Mouse (Mus musculus) midbrain, embryonic 16.5 days (tissue): ENCODE measurements at regions not wholly inside any gene's neighbourhood (a gene's known extent, or its start where the extent isn't known, plus 50 kb on each side); places are given as distances from the start of the nearest gene placed in this dataset.
A peak's percentile ranks its signal among the peaks of the same experiment; 100 is the strongest.

Source experiments
- ATAC-seq: fragments of 200-750 bp; cut with Nextera tagmentation; 2 replicates; pipeline ENCODE4 v1.8.0; 2017; ENCODE audit warnings: moderate TSS enrichment
- H3K27ac ChIP-seq: fragments of 300-500 bp; sonication (generic); 2 replicates; pipeline ENCODE4 v1.5.1; 2014; ENCODE audit warnings: mild to moderate bottlenecking, low read length, mixed read lengths
- H3K27me3 ChIP-seq: fragments of 300-500 bp; sonication (generic); 2 replicates; pipeline ENCODE4 v1.6.1; 2014; ENCODE audit warnings: low read depth, low read length, mixed read lengths; ENCODE audit not compliant: control insufficient read depth, insufficient read depth
- H3K36me3 ChIP-seq: fragments of 300-500 bp; sonication (generic); 2 replicates; pipeline ENCODE4 v1.6.1; 2014; ENCODE audit warnings: mild to moderate bottlenecking, low read length, moderate library complexity, mixed read lengths; ENCODE audit not compliant: control insufficient read depth, insufficient read depth
- H3K4me1 ChIP-seq: fragments of 300-500 bp; sonication (generic); 2 replicates; pipeline ENCODE4 v1.6.1; 2014; ENCODE audit warnings: mild to moderate bottlenecking, low read length, mixed read lengths; ENCODE audit not compliant: control insufficient read depth, insufficient read depth
- H3K4me2 ChIP-seq: fragments of 300-500 bp; sonication (generic); 2 replicates; pipeline ENCODE4 v1.6.1; 2014; ENCODE audit warnings: mild to moderate bottlenecking, low read length, mixed read lengths
- H3K4me3 ChIP-seq: fragments of 300-500 bp; sonication (generic); 2 replicates; pipeline ENCODE4 v1.5.1; 2014; ENCODE audit warnings: low read depth, mild to moderate bottlenecking, low read length, moderate library complexity, mixed read lengths
- H3K9ac ChIP-seq: fragments of 300-500 bp; sonication (generic); 2 replicates; pipeline ENCODE4 v1.6.1; 2014; ENCODE audit warnings: low read depth, low read length, mixed read lengths
- H3K9me3 ChIP-seq: fragments of 300-500 bp; sonication (generic); replicated peaks from 2 replicates; pipeline ENCODE4 v1.6.1; 2014; ENCODE audit warnings: mild to moderate bottlenecking, low read length, mixed read lengths; ENCODE audit not compliant: control insufficient read depth, poor library complexity, severe bottlenecking
- WGBS: fragments of 180-500 bp; shearing (Covaris S2); extraction: QIAGEN DNeasy Blood & Tissue Kit; methylation state at CpG from one replicate; pipeline ENCODE4 v1.1.7; 2014; 5-methylcytosine and 5-hydroxymethylcytosine counted together

- Histone ChIP-seq H3K27ac (no peak overlapping the region), H3K4me3 (no peak overlapping the region), H3K4me2 (no peak overlapping the region), H3K27me3 (no peaks in the 10 kb centered on the region), H3K9ac (no peak overlapping the region), H3K9me3 (no peaks in the 10 kb centered on the region), H3K36me3 (no peaks in the 10 kb centered on the region), H3K4me1 (0 out of 2 replicates have a peak, but pooled peaks cover 2% of the 10 kb centered on the region)
- WGBS: 88% methylated on average over 19 of the region's 19 CpGs
- no peak for ATAC-seq
Observed at GRCm38 (mm10) chr13:52273502-52274246, 257.4 kb downstream of the Diras2 start.

- H3K9ac ChIP-seq: no peak overlapping the region
- H3K4me1 ChIP-seq: 0 out of 2 replicates have a peak, but pooled peaks cover 2% of the 10 kb centered on the region
- H3K4me2 ChIP-seq: no peak overlapping the region
- H3K27me3 ChIP-seq: no peaks in the 10 kb centered on the region
- H3K9me3 ChIP-seq: no peaks in the 10 kb centered on the region
- H3K4me3 ChIP-seq: no peak overlapping the region
- H3K27ac ChIP-seq: no peak overlapping the region
- WGBS: 71% methylated on average over 5 of the region's 5 CpGs
- H3K36me3 ChIP-seq: no peaks in the 10 kb centered on the region
- ATAC-seq: no peak
Observed at GRCm38 (mm10) chr13:52275196-52275595, 255.9 kb downstream of the Diras2 start.

- peak overlapping the region; percentile 35; the same call in 1 of the 2 replicates for H3K4me2 ChIP-seq
- H3K36me3 ChIP-seq: no peaks in the 10 kb centered on the region
- H3K4me3 ChIP-seq: no peak overlapping the region
- H3K4me1 ChIP-seq: 0 out of 2 replicates have a peak, but pooled peaks cover 2% of the 10 kb centered on the region
- 10% methylated on average over 8 of the region's 8 CpGs for WGBS
- no peaks in the 10 kb centered on the region for H3K27me3 ChIP-seq
- ATAC-seq: peak; percentile 56; the same call in 1 of the 2 replicates
- no peaks in the 10 kb centered on the region for H3K9me3 ChIP-seq
- H3K27ac ChIP-seq: no peak overlapping the region
- H3K9ac ChIP-seq: no peak overlapping the region
Observed at GRCm38 (mm10) chr13:52275675-52276074, 255.4 kb downstream of the Diras2 start.

GRCm38 (mm10) chr13:52277195-52277594 is 253.9 kb downstream of the Diras2 start:
- Histone ChIP-seq H3K4me2 (no peak overlapping the region), H3K4me3 (no peak overlapping the region), H3K9ac (no peak overlapping the region), H3K9me3 (no peaks in the 10 kb centered on the region), H3K4me1 (0 out of 2 replicates have a peak, but pooled peaks cover 2% of the 10 kb centered on the region), H3K27me3 (no peaks in the 10 kb centered on the region), H3K36me3 (no peaks in the 10 kb centered on the region), H3K27ac (no peak overlapping the region)
- 90% methylated on average over 3 of the region's 3 CpGs for WGBS
- ATAC-seq: no peak

GRCm38 (mm10) chr13:52278831-52279230 is 252.2 kb downstream of the Diras2 start:
- H3K9ac ChIP-seq: no peak overlapping the region
- H3K27me3 ChIP-seq: no peaks in the 10 kb centered on the region
- H3K4me1 ChIP-seq: peaks cover 4% of the 10 kb centered on the region; the same call in 1 of the 2 replicates
- no peaks in the 10 kb centered on the region for H3K9me3 ChIP-seq
- H3K4me2 ChIP-seq: no peak overlapping the region
- H3K27ac ChIP-seq: no peak overlapping the region
- H3K4me3 ChIP-seq: no peak overlapping the region
- H3K36me3 ChIP-seq: no peaks in the 10 kb centered on the region
- ATAC-seq: no peak
- WGBS: 91% methylated on average over 1 of the region's 1 CpGs

GRCm38 (mm10) chr13:52279281-52279969 is 251.7 kb downstream of the Diras2 start:
- no peak overlapping the region for H3K9ac ChIP-seq
- no peaks in the 10 kb centered on the region for H3K27me3 ChIP-seq
- peaks cover 4% of the 10 kb centered on the region; the same call in 1 of the 2 replicates for H3K4me1 ChIP-seq
- H3K4me3 ChIP-seq: no peak overlapping the region
- WGBS: 84% methylated on average over 11 of the region's 11 CpGs
- no peak for ATAC-seq
- H3K9me3 ChIP-seq: no peaks in the 10 kb centered on the region
- no peak overlapping the region for H3K27ac ChIP-seq
- H3K4me2 ChIP-seq: no peak overlapping the region
- no peaks in the 10 kb centered on the region for H3K36me3 ChIP-seq

- 95% methylated on average over 5 of the region's 5 CpGs for WGBS
- no peaks in the 10 kb centered on the region for H3K27me3 ChIP-seq
- no peak for ATAC-seq
- no peak overlapping the region for H3K4me2 ChIP-seq
- no peak overlapping the region for H3K27ac ChIP-seq
- peaks cover 4% of the 10 kb centered on the region; the same call in 1 of the 2 replicates for H3K4me1 ChIP-seq
- H3K9me3 ChIP-seq: no peaks in the 10 kb centered on the region
- no peaks in the 10 kb centered on the region for H3K36me3 ChIP-seq
- H3K9ac ChIP-seq: no peak overlapping the region
- no peak overlapping the region for H3K4me3 ChIP-seq
Observed at GRCm38 (mm10) chr13:52279970-52280348, 251.1 kb downstream of the Diras2 start.

- H3K36me3 ChIP-seq: no peaks in the 10 kb centered on the region
- no peak overlapping the region for H3K27ac ChIP-seq
- H3K9me3 ChIP-seq: no peaks in the 10 kb centered on the region
- WGBS: 79% methylated on average over 2 of the region's 2 CpGs
- H3K9ac ChIP-seq: no peak overlapping the region
- no peaks in the 10 kb centered on the region for H3K27me3 ChIP-seq
- H3K4me1 ChIP-seq: peaks cover 2% of the 10 kb centered on the region; the same call in 1 of the 2 replicates
- no peak overlapping the region for H3K4me3 ChIP-seq
- no peak overlapping the region for H3K4me2 ChIP-seq
- ATAC-seq: no peak
Observed at GRCm38 (mm10) chr13:52281271-52281670, 249.8 kb downstream of the Diras2 start.

GRCm38 (mm10) chr13:52282500-52282899 is 248.6 kb downstream of the Diras2 start:
- Histone ChIP-seq H3K27ac (no peak overlapping the region), H3K9me3 (no peaks in the 10 kb centered on the region)
- ATAC-seq: no peak

More at GRCm38 (mm10) chr13:52282500-52282899, 248.6 kb downstream of the Diras2 start:
- 61% methylated on average over 11 of the region's 13 CpGs for WGBS
- no peak overlapping the region for H3K9ac ChIP-seq
- H3K4me3 ChIP-seq: no peak overlapping the region
- H3K36me3 ChIP-seq: no peaks in the 10 kb centered on the region
- H3K4me1 ChIP-seq: peaks cover 2% of the 10 kb centered on the region; the same call in 1 of the 2 replicates
- H3K27me3 ChIP-seq: no peaks in the 10 kb centered on the region
- no peak overlapping the region for H3K4me2 ChIP-seq
